Mouse (Mus musculus) lung, adult 2 months (tissue): ENCODE results near the gene Tgfb1i1.

ENCODE experiments used
- CTCF ChIP-seq: fragments of 200-500 bp; IDR thresholded peaks from 2 replicates; pipeline ENCODE4 v1.5.1; 2011; ENCODE audit warnings: mild to moderate bottlenecking, low read length, control low read depth; ENCODE audit not compliant: insufficient read depth
- POLR2A ChIP-seq: fragments of 200-500 bp; IDR thresholded peaks from 2 replicates; pipeline ENCODE4 v1.6.1; 2011; ENCODE audit warnings: low read depth, mild to moderate bottlenecking, control low read depth, low read length, borderline replicate concordance; ENCODE audit errors: extremely low read depth

DNA sequence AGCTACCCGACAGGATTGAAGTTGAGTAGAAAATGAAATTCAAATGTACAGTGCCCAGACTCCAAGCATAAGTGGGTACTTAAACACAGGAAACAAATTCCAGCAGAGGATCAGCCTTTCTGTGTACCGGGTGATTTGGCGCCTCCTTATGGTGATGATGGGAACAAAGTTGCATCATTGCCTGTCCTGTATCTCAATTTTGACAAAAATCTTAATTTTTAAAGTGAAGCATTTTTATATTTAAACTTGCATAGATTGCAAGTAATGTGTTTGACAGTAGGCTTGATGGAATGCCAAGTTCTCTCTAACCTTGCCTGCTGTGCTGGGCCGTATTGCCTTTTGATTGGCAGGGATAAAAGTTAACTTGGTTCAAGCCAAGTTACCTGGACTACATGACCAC is 7.6 kb upstream of the Tgfb1i1 start:
- TF ChIP-seq CTCF (0 out of 2 replicates have a peak, but pooled peaks have one; percentile 5), POLR2A (no peak)
